Comparison of ENCODE assay signal across 8 mouse cellular contexts in the genomic region with DNA sequence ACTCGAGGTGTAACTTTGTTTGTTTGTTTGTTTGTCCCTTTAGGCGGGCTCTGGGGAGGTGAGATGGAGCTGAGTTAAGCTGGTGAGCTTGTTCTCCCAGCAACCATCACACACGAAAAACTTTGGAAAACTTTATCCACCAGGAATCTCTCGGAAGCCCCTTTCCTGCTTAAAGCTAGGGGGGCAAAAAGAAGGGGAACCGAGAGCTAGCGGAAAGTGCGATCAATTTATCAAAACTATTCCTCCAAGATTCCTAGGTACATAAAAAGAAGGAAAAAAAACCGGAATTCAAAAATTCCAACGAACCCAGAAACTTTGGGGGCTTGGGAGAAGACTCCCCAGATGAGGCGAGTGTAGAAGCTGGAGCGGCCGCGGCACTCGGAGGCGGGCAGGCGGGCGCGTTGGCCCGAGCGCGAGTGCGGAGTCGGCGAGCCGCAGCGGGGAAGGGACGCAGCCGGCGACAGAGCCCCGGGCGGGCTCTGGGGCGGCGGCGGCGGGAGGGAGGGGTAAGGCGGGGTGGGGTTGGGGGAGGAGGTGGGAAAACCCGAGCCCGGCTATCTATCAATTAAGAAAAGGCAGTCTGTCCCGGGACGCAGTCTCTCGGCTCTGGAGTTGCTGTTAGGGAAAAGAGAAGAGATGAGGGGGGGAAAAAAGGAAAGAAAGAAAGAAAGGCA. TPM values are rescaled to one million over a fixed set of nuclear protein-coding genes. Genes with fewer than 3 reads are reported as not detected.
DNase-seq lines count a peak whose midpoint lies in the region; ATAC-seq and TF ChIP-seq lines count a peak whose summit lies in the region.

No protein-coding gene starts in this region.

- peak overlapping the region; percentile 44 for H3K4me3 ChIP-seq in forebrain, postnatal 0 days (ENCODE audit: low read depth, low read length)
- H3K4me3 ChIP-seq in kidney, embryonic 16.5 days (ENCODE audit: low read length): peak overlapping the region; percentile 52
- peak overlapping the region; percentile 45 for H3K4me3 ChIP-seq in midbrain, embryonic 15.5 days

- H3K27ac ChIP-seq in forebrain, postnatal 0 days (ENCODE audit: low read depth, low read length): no peak overlapping the region
- no peak overlapping the region for H3K27ac ChIP-seq in kidney, embryonic 16.5 days (ENCODE audit: low read length)
- no peak overlapping the region for H3K27ac ChIP-seq in midbrain, embryonic 15.5 days

- intact Hi-C loops in gastrocnemius, postnatal 14 days (cut with DNase I; ENCODE audit: low total_unique reads): no loop called here

- no peak for TF ChIP-seq CTCF in forebrain, postnatal 0 days (IDR thresholded peaks at IDR 0.05; ENCODE audit: low read depth)

- H3K36me3 ChIP-seq in forebrain, postnatal 0 days (ENCODE audit: insufficient read depth): no peaks in the 10 kb centered on the region
- H3K36me3 ChIP-seq in kidney, embryonic 16.5 days (ENCODE audit: insufficient read depth, low read length): no peaks in the 10 kb centered on the region
- no peaks in the 10 kb centered on the region for H3K36me3 ChIP-seq in midbrain, embryonic 15.5 days (replicated peaks)

- WGBS in forebrain, postnatal 0 days: under 1% methylated on average over 41 of the region's 41 CpGs
- WGBS in kidney, embryonic 16.5 days: under 1% methylated on average over 40 of the region's 41 CpGs
- under 1% methylated on average over 41 of the region's 41 CpGs for whole genome bisulfite sequencing in midbrain, embryonic 15.5 days

- H3K4me1 ChIP-seq in forebrain, postnatal 0 days (ENCODE audit: insufficient read depth): peaks cover 26% of the 10 kb centered on the region
- H3K4me1 ChIP-seq in kidney, embryonic 16.5 days (ENCODE audit: insufficient read depth, low read length): peaks cover 61% of the 10 kb centered on the region
- H3K4me1 ChIP-seq in midbrain, embryonic 15.5 days: peaks cover 68% of the 10 kb centered on the region

- peak overlapping the region; percentile 90 for H3K4me2 ChIP-seq in forebrain, postnatal 0 days (ENCODE audit: low read depth)
- peak overlapping the region; percentile 82 for H3K4me2 ChIP-seq in kidney, embryonic 16.5 days (replicated peaks; ENCODE audit: low read depth, low read length)
- H3K4me2 ChIP-seq in midbrain, embryonic 15.5 days: peak overlapping the region; percentile 93

- peaks cover 62% of the 10 kb centered on the region for H3K27me3 ChIP-seq in forebrain, postnatal 0 days (ENCODE audit: insufficient read depth, low read length)
- peaks cover 90% of the 10 kb centered on the region for H3K27me3 ChIP-seq in kidney, embryonic 16.5 days (ENCODE audit: insufficient read depth, low read length)
- peaks cover 64% of the 10 kb centered on the region for H3K27me3 ChIP-seq in midbrain, embryonic 15.5 days (replicated peaks)

- H3K9ac ChIP-seq in forebrain, postnatal 0 days: no peak overlapping the region
- H3K9ac ChIP-seq in kidney, embryonic 16.5 days (replicated peaks; ENCODE audit: low read length): peak overlapping the region; percentile 52
- no peak overlapping the region for H3K9ac ChIP-seq in midbrain, embryonic 15.5 days

- DNase-seq in gastrocnemius, postnatal 14 days: peak; percentile 31
- no peak for DNase-seq in gastrocnemius, adult 8-10 months (ENCODE audit: low spot score in 2 of 2)
- peak; percentile 37 for DNase-seq in MN1 (ENCODE audit: low spot score)
- no peak for DNase-seq in forebrain, postnatal 0 days
- DNase-seq in cerebellum, adult 9-11 months: no peak
- DNase-seq in gastrocnemius, postnatal 4 days (ENCODE audit: low spot score in 2 of 2): no peak

- H3K9me3 ChIP-seq in forebrain, postnatal 0 days (ENCODE audit: low read length): no peaks in the 10 kb centered on the region
- H3K9me3 ChIP-seq in kidney, embryonic 16.5 days (ENCODE audit: low read length): no peaks in the 10 kb centered on the region
- H3K9me3 ChIP-seq in midbrain, embryonic 15.5 days: no peaks in the 10 kb centered on the region

- no peak for ATAC-seq in forebrain, postnatal 0 days
- ATAC-seq in kidney, embryonic 16.5 days (ENCODE audit: low FRiP score, low TSS enrichment): no peak
- ATAC-seq in midbrain, embryonic 15.5 days (replicated peaks): no peak

RNA-seq across cellular contexts. Expression of gene Cyp26b1, which starts 5.3 kb away (rescaled TPM):
- 1 to 10 TPM; 1.1 to 2.5 TPM for total RNA-seq in gastrocnemius, postnatal 14 days (2021)
- 10 to 100 TPM in 1 of 4 experiments, 1 to 10 TPM in 3; 1.2 to 11.2 (median 6.3) TPM for total RNA-seq in gastrocnemius, adult 8-10 months (2022)
- total RNA-seq in forebrain, postnatal 0 days (2014; rRNA removed): 7.5 and 10.6 TPM in 2 replicates
- 5.2 and 6.5 TPM in 2 replicates for polyA plus RNA-seq in forebrain, postnatal 0 days (2015; fragmentation: Nextera tagmentation; extraction: Ambion mirVana)
- 4.7 and 5.3 TPM in 2 replicates for polyA plus RNA-seq in kidney, embryonic 16.5 days (2015; fragmentation: Nextera tagmentation; extraction: Ambion mirVana)
- polyA plus RNA-seq in midbrain, embryonic 15.5 days (2015; fragmentation: Nextera tagmentation; extraction: Ambion mirVana): 14.0 and 21.0 TPM in 2 replicates
- total RNA-seq in gastrocnemius, postnatal 4 days (2021): 1 to 10 TPM; 1.8 to 3.6 TPM

Comparison
In these comparisons a context has a peak if more than half of its experiments do, and no peak if none do; other contexts are left out.
1. DNase-seq: peak in gastrocnemius, postnatal 14 days (single experiment) and MN1 (single experiment); none in gastrocnemius, adult 8-10 months (0 of 2), forebrain, postnatal 0 days (single experiment), cerebellum, adult 9-11 months (single experiment) and gastrocnemius, postnatal 4 days (0 of 2).
2. Peak in every context shown above with its lines, with median percentiles within 50 percentile points of each other: H3K4me2 ChIP-seq and H3K4me3 ChIP-seq.